Mouse (Mus musculus): ENCODE results near the gene Nckap1l. TPM values are rescaled to one million over a fixed set of nuclear protein-coding genes. Genes with fewer than 3 reads are reported as not detected.
A peak's percentile ranks its signal among the peaks of the same experiment; 100 is the strongest.
"Not testable (repeated sequence)": the region's sequence is repeated elsewhere in the genome, so short reads cannot be mapped to it uniquely, and the experiment has no call there.

Gene Nckap1l
- 3.7 and 12.1 TPM in 2 replicates for total RNA-seq (2021)
- long read RNA-seq, experiment 1, full-length matches to known transcripts = 2 of 5 reads
- long read RNA-seq, experiment 1, partial matches to known transcripts = 1 of 5 reads
- long read RNA-seq, experiment 1, other reads (novel, unspliced or antisense) = 2 of 5 reads
- long read RNA-seq, experiment 2, partial matches to known transcripts = 1 of 2 reads
- long read RNA-seq, experiment 2, other reads (novel, unspliced or antisense) = 1 of 2 reads

DNA sequence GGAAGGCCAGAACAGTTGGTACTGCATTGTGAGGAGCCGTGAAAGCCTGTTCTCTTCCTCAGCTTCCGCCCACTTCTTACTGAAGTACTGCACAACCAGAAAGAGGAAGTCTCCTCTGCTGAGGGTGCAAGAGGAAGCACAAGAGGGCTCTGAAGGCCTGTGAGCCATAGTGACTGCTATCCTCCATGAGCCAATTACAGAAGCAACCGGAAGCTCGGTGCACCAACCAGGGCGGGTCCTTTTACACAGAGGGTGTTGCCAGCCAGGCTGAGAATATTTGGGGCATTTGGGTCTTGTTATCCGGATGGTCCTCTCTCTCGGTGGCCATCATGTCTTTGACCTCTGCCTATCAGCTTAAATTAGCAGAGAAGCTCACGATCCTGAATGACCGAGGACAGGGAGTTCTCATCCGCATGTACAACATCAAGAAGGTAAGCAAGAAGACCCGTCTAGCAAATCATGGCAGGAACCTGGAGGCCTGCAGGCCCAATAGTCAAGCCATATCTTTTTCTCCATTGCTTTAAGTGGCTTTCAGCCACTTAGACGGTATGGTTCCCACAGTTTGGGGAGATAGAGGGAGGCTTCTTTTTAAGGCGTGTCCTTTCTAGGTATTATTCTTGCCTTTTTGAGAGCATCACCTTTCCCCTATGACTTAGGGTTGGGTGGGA is at the start of gene Nckap1l:
Gene Nckap1l (plus strand): TSS at position 244 of the 668 bp plus-strand sequence.
- DNase-seq = peak; percentile 33

DNA sequence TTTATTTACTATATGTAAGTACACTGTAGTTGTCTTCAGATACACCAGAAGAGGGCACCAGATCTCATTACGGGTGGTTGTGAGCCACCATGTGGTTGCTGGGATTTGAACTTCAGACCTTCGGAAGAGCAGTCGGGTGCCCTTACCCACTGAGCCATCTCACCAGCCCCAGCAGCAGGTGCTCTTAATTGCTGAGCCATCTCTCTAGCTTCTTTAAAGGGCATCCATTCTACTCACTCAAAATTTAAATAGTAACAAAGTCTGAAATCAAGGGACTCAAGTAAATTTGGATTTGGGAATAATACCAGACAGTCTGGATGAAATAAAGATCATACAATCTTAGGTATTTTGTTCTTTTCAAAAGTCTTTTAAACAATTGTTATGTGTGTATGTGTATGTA is 48.0 kb upstream of the Nckap1l start:
- not testable (repeated sequence) for DNase-seq

GRCm38 (mm10) chr15:103427017-103427416 is 26.6 kb upstream of the Nckap1l start:
- no peak for DNase-seq

GRCm38 (mm10) chr15:103430241-103430640 is 23.4 kb upstream of the Nckap1l start, which contains the start of gene Gtsf1:
Gene Gtsf1, minus strand, starts transcription at chr15:103430470.
- no peak for DNase-seq

DNA sequence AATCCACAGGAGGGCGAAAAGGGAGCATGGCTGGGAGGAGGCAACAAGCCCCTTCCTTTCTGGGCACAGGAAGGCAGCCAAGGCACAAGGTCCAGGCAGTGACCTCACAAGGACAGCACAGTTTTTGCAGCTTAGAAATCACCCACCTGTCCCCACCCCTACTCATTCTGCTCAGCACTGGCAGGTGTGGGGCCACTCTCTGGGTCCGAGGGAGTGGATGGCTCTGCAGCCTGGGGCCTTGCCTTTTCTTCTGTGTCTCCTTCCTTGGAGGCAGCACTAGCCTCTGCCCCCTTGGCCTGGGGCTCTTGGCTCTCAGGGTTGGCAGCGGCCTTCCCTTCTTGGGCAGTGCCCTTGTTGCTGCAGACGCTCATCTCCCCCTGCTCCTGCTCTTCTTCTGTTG is 7.6 kb upstream of the Nckap1l start:
- DNase-seq = not testable (repeated sequence)

DNA sequence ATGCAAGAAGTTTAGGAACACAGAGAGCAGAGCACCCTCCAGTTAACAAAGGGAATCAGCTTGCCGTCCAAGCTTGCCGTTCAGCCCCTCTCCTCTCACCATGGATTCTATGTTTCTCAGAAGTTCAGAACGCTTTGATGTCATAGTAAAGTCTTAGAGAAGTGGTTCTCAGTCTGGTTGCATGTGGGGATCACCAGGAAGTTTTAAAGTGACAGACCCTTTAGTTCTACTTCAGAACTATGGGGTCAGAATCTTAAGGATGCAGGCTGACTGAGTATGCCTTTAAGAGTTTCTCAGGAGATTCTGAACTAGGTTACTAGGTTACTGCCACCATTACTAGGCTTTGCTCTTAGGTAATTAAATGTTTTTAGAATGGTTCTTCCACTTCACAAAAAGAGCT is 5.2 kb upstream of the Nckap1l start, which contains the start of gene Gtsf2:
Gene Gtsf2 (minus strand): TSS at position 101 of the 400 bp plus-strand sequence.
- DNase-seq = no peak

- DNase-seq = no peak
These were observed 855 bp downstream of the Nckap1l start for GRCm38 (mm10) chr15:103454449-103454848.

DNA sequence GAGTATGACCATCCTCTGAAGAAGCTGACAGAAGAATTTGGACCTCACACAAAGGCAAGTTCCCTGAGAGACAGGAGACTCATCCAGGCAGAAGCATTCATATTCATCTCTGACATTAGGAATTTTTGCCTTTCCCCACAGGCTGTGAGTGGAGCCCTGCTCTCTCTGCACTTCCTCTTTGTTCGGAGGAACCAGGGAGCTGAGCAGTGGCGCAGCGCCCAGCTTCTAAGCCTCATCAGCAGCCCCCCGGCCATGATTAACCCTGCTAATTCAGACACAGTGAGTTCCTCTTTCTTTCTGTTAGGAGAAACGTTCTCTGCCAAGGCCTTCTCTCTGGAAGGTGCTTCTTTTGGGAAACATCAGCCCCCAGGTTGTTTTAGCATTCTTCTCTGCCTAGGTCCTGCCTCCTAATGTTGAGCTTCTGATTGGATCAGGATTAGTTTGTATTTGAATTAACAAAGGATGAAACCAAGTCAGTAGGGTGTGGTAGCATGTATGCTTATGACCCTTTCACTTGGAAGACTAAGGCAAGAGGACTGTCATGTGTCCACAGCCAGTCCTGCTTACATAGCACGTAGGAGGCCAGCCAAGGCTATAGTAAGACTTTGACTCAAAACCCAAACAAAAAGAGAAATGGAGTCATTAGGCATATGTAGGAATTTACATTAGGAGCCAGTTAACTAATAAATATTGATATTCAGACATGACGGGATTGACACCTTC is 9.1 kb downstream of the Nckap1l start:
- peak; percentile 14 for DNase-seq

- DNase-seq = no peak
These were observed 18.0 kb downstream of the Nckap1l start for GRCm38 (mm10) chr15:103471488-103472194.

GRCm38 (mm10) chr15:103472265-103472664 is 18.7 kb downstream of the Nckap1l start:
- no peak for DNase-seq

DNA sequence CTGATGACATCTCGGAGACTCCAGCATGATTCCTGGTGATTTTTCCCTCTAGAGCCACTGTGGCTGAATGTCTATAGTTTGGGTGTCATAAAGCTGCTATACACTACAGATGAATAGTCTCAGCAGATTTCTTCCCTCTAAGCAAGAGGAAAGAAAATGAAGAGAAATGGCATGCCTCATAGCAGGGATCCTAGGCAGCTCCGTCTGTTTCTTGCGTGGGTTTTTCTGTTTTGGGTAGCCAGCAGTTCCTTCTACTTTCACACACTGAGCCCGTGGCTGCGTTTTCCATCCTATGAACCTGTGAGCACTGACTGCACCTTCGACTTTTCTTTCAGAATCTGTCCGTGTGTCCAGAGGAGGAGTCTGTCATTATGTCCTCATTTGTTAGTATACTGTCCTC is 19.6 kb downstream of the Nckap1l start:
- no peak for DNase-seq

GRCm38 (mm10) chr15:103473769-103474168 is 20.2 kb downstream of the Nckap1l start:
- no peak for DNase-seq

DNA sequence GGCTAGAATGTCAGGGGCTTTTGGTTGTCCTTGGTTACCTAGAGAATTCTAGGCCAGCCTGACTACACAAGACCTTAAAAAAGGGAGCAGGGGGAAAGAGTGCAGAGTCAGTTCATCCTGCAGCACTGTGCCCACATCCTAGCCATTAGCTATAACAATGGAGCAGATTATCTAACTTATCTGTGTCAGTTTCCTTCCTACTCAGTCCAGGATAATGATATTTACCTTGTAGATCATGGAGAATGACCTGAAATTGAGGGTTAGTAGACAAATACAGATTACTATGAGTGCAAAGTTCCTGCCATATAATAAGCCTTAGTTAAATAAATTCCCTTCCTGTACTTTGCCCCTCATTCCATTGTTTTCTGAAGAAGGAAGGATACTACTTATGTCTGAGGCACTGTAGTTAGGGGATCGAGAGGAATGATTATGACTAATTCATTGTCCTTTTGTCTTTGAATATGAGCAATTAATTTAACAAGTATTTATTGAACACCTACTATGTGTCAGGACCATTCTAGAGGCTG is 25.5 kb downstream of the Nckap1l start:
- no peak for DNase-seq

- DNase-seq = no peak
These were observed 26.5 kb downstream of the Nckap1l start for GRCm38 (mm10) chr15:103480129-103480528.

DNA sequence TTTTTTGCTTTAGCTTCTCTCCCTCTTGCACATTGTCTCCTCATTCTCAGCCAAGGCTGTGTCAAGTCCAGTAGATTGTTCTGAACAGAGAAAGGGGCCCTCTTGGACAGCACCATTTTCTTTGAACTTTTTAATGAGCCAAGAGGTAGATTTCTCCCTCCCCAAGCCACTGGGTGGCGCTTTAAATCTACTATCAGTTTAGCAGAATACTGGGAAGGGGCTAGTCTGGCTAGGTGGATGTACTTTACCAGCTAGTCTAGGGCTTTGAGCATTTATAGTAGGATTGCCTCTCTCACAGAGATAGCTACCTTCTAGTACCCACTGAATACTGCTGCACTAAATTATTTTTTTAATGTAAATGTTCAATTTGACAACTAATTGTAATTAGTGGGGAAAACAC is 28.9 kb downstream of the Nckap1l start:
- peak; percentile 32 for DNase-seq

- DNase-seq = no peak
These were observed 30.9 kb downstream of the Nckap1l start for GRCm38 (mm10) chr15:103484490-103484889.

DNA sequence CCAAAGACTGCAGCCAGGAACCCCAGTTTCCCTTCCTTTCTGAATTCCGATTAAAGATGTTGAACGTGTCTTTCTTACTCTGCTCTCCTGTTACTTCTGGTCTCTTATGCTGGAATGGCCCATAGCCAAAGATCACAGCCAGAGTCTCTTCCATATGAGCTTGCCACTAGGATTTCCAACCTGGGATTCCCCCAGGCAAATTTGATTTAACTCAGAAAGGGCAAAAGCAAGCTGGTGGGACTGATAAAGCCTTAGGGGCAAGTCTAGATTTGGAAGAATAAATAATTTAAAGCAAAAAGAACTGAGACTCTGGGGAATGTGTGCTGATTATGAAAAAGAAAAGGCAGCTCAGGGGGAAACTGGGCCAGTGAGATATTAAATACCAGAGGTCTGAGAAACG is 31.5 kb downstream of the Nckap1l start:
- DNase-seq = no peak

- no peak for DNase-seq
These were observed 33.1 kb downstream of the Nckap1l start for GRCm38 (mm10) chr15:103486658-103487057.

DNA sequence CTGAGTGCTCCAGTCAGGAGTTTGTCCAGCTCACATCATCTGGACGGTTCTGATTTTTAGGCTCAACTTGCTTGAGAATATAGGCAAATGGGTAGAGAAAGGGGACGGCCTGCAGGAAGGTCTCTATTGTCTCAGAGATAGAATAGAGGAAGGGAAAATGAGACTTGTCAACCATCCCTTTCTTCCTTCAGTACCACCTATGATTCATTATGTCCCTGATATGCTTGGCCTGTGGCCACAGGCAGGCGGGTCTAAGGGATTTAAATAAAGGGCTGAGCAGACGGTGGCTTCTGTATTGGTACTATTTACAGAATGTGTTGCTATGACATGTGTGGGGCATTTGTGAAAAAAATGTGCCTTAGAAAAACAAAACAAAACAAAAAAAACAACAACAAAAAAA is 34.7 kb downstream of the Nckap1l start:
- peak; percentile 24 for DNase-seq

DNA sequence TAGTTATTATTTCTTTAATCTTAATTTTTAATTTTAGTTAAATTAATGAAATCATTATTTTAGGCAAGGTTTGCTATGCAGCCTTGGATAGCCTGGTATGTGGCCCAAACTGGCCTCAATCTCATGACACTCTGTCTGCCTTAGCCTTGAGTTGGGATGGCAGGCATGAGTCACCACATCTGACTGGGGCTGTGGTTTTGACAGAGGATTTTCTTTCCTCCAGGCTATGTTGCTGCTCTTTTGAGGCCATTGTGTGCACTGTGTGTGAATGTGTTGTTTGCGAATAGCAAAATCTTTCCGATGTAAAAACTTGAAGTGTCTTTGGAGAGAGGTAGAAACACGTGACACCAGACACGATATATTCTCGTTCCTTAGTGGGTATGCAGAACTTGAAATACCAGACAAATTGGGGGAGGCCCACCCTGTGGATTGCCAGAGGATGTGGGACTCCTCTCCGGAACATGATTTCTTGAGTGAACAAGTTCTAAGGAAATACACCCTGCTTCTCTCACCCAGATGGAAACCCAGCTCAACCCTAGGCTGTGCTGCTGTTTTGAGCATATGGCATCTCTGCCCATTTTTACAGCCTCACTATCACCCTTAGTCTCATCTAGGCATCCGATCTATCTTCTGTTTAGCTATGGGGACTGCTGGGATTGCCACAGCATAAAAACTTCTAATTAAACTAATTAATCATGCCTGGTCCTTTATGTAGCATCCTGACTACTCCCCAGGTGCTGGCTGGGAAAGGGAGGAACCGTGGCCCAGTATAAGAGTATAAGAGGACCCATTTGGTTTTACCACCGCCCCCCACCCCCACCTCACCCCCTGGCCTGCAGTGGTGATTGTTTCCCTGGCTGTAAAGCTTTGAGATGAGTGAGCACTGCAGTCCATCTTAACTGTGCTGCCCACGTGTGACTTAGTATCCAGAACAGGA is 42.9 kb downstream of the Nckap1l start:
- DNase-seq = peak; percentile 70

DNA sequence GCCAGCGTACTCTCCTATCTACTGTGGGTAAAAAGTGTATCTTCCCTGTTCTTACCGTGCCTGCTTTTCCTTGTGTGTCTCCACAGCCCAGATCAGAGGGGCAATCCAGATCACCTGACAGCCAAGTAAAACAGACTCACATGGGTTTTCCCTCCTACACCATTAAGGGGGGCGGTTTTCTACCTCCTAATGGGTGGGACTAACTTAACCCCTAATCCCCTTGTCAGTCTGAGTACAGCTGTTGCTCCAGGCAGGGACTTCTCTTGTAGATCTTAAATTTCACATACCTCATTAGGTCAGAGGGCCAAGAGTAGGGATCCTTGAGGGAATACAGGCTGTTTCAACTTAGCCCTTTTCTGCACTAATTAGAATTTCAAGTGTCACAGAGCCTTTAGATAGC is 44.6 kb downstream of the Nckap1l start:
- DNase-seq = no peak

Measured in adrenal gland, postnatal 14 days (tissue).